Mouse (Mus musculus) stomach, postnatal 0 days (tissue): ENCODE data around the gene Col27a1. TPM values are rescaled to one million over a fixed set of nuclear protein-coding genes. Genes with fewer than 3 reads are reported as not detected.

ENCODE experiments used
- ATAC-seq: fragments of 200-750 bp; cut with Nextera tagmentation; 2 replicates; pipeline ENCODE4 v1.8.0; 2017; ENCODE audit not compliant: low FRiP score, low TSS enrichment
- DNase-seq: peaks from one replicate; pipeline ENCODE4 v3.0.0-alpha.2; 2016; ENCODE audit warnings: low spot score
- H3K27ac ChIP-seq: fragments of 300-500 bp; sonication (generic); replicated peaks from 2 replicates; pipeline ENCODE4 v1.5.1; 2014; ENCODE audit warnings: mild to moderate bottlenecking, control low read depth
- H3K27me3 ChIP-seq: fragments of 300-500 bp; sonication (generic); 2 replicates; pipeline ENCODE4 v1.6.1; 2014; ENCODE audit warnings: low read length; ENCODE audit not compliant: control insufficient read depth, insufficient read depth
- H3K36me3 ChIP-seq: fragments of 300-500 bp; sonication (generic); 2 replicates; pipeline ENCODE4 v1.6.1; 2014; ENCODE audit warnings: low read length, mixed read lengths; ENCODE audit not compliant: control insufficient read depth, insufficient read depth
- H3K4me1 ChIP-seq: fragments of 300-500 bp; sonication (generic); replicated peaks from 2 replicates; pipeline ENCODE4 v1.6.1; 2014; ENCODE audit warnings: antibody characterized with exemption; ENCODE audit not compliant: control insufficient read depth, insufficient read depth
- H3K4me2 ChIP-seq: fragments of 300-500 bp; sonication (generic); replicated peaks from 2 replicates; pipeline ENCODE4 v1.6.1; 2014; ENCODE audit warnings: low read depth, mild to moderate bottlenecking, control low read depth, moderate library complexity
- H3K4me3 ChIP-seq: fragments of 300-500 bp; sonication (generic); 2 replicates; pipeline ENCODE4 v1.5.1; 2014; ENCODE audit warnings: low read depth, low read length, control low read depth
- H3K9ac ChIP-seq: fragments of 300-500 bp; sonication (generic); 2 replicates; pipeline ENCODE4 v1.6.1; 2014; ENCODE audit warnings: mild to moderate bottlenecking, low read length, control low read depth, mixed read lengths
- H3K9me3 ChIP-seq: fragments of 300-500 bp; sonication (generic); 2 replicates; pipeline ENCODE4 v1.6.1; 2016; ENCODE audit warnings: low read length; ENCODE audit not compliant: control insufficient read depth
- CTCF ChIP-seq: IDR thresholded peaks from 2 replicates; pipeline ENCODE4 v1.5.1; 2016; ENCODE audit warnings: antibody characterized with exemption, low read depth, mild to moderate bottlenecking, moderate library complexity
- EP300 ChIP-seq: optimal IDR thresholded peaks from 2 replicates; pipeline ENCODE3; 2016; ENCODE audit warnings: antibody characterized with exemption
- WGBS: fragments of 180-500 bp; shearing (Covaris S2); extraction: QIAGEN DNeasy Blood & Tissue Kit; methylation state at CpG from one replicate; pipeline ENCODE4 v1.1.7; 2014; 5-methylcytosine and 5-hydroxymethylcytosine counted together
- polyA plus RNA-seq: library from polyadenylated mRNA; unstranded; fragments of >200 nt; fragmentation: Nextera tagmentation; extraction: Ambion mirVana; gene quantifications from 2 replicates; pipeline ENCODE4 v1.2.1, GENCODE M21; 2015

The Col27a1 gene
- polyA plus RNA-seq, 1 experiment from 2014 or later, result 5.3 TPM

- WGBS, result 66% methylated on average over 7 of the region's 7 CpGs
- ATAC-seq, result no peak
Measured at GRCm38 (mm10) chr4:63257346-63257745, 43.5 kb downstream of the Col27a1 start.

GRCm38 (mm10) chr4:63258096-63258495 lies 44.3 kb downstream of the Col27a1 start:
- Histone ChIP-seq H3K27me3 (no peaks in the 10 kb centered on the region), H3K4me3 (no peak overlapping the region), H3K4me2 (no peak overlapping the region), H3K9me3 (no peaks in the 10 kb centered on the region), H3K36me3 (0 out of 2 replicates have a peak, but pooled peaks cover 4% of the 10 kb centered on the region), H3K4me1 (no peaks in the 10 kb centered on the region), H3K9ac (no peak overlapping the region), H3K27ac (no peak overlapping the region)
- TF ChIP-seq CTCF (peak; percentile 31; the same call in 1 of the 2 replicates), EP300 (no peak)
- DNase-seq, result no peak
- no peak for ATAC-seq
- WGBS, result 88% methylated on average over 14 of the region's 14 CpGs

More at GRCm38 (mm10) chr4:63257346-63257745, 43.5 kb downstream of the Col27a1 start:
- H3K27ac ChIP-seq, result no peak overlapping the region
- no peak overlapping the region for H3K9ac ChIP-seq
- no peaks in the 10 kb centered on the region for H3K4me1 ChIP-seq
- TF ChIP-seq EP300, result no peak
- H3K27me3 ChIP-seq, result no peaks in the 10 kb centered on the region
- no peak for DNase-seq
- 0 out of 2 replicates have a peak, but pooled peaks cover 4% of the 10 kb centered on the region for H3K36me3 ChIP-seq
- H3K9me3 ChIP-seq, result no peaks in the 10 kb centered on the region
- H3K4me2 ChIP-seq, result no peak overlapping the region
- no peak overlapping the region for H3K4me3 ChIP-seq

GRCm38 (mm10) chr4:63259066-63259465 lies 45.3 kb downstream of the Col27a1 start:
- 77% methylated on average over 6 of the region's 6 CpGs for WGBS
- H3K9ac ChIP-seq, result no peak overlapping the region
- H3K27me3 ChIP-seq, result no peaks in the 10 kb centered on the region
- H3K9me3 ChIP-seq, result no peaks in the 10 kb centered on the region
- TF ChIP-seq CTCF (no peak), EP300 (no peak)
- no peaks in the 10 kb centered on the region for H3K4me1 ChIP-seq
- ATAC-seq (no peak), DNase-seq (no peak)
- H3K27ac ChIP-seq, result no peak overlapping the region
- H3K4me2 ChIP-seq, result no peak overlapping the region
- H3K36me3 ChIP-seq, result peaks cover 2% of the 10 kb centered on the region; the same call in 1 of the 2 replicates
- no peak overlapping the region for H3K4me3 ChIP-seq

GRCm38 (mm10) chr4:63260506-63260905 lies 46.7 kb downstream of the Col27a1 start:
- DNase-seq, result peak; percentile 73
- ATAC-seq, result peak; percentile 75
- 58% methylated on average over 10 of the region's 10 CpGs for WGBS

GRCm38 (mm10) chr4:63262941-63263340 lies 49.1 kb downstream of the Col27a1 start:
- H3K27me3 ChIP-seq, result no peaks in the 10 kb centered on the region
- DNase-seq (no peak), ATAC-seq (no peak)
- TF ChIP-seq EP300 (no peak), CTCF (no peak)
- no peak overlapping the region for H3K27ac ChIP-seq
- no peak overlapping the region for H3K4me2 ChIP-seq
- no peak overlapping the region for H3K9ac ChIP-seq
- H3K9me3 ChIP-seq, result no peaks in the 10 kb centered on the region
- WGBS, result 83% methylated on average over 1 of the region's 1 CpGs
- no peak overlapping the region for H3K4me3 ChIP-seq
- H3K36me3 ChIP-seq, result peaks cover 4% of the 10 kb centered on the region; the same call in 1 of the 2 replicates
- H3K4me1 ChIP-seq, result no peaks in the 10 kb centered on the region

More at GRCm38 (mm10) chr4:63260506-63260905, 46.7 kb downstream of the Col27a1 start:
- H3K9me3 ChIP-seq, result no peaks in the 10 kb centered on the region
- no peak for TF ChIP-seq EP300
- TF ChIP-seq CTCF, result no peak
- 0 out of 2 replicates have a peak overlapping the region, but pooled peaks have one; percentile 18 for H3K9ac ChIP-seq
- no peak overlapping the region for H3K27ac ChIP-seq
- no peaks in the 10 kb centered on the region for H3K4me1 ChIP-seq
- H3K4me2 ChIP-seq, result no peak overlapping the region
- H3K36me3 ChIP-seq, result peaks cover 4% of the 10 kb centered on the region; the same call in 1 of the 2 replicates
- no peak overlapping the region for H3K4me3 ChIP-seq
- H3K27me3 ChIP-seq, result no peaks in the 10 kb centered on the region

- WGBS, result 89% methylated on average over 6 of the region's 6 CpGs
- ATAC-seq, result no peak
- TF ChIP-seq EP300, result no peak
- no peak for TF ChIP-seq CTCF
Measured at GRCm38 (mm10) chr4:63266276-63266675, 52.5 kb downstream of the Col27a1 start.

More at GRCm38 (mm10) chr4:63266276-63266675, 52.5 kb downstream of the Col27a1 start:
- no peak for DNase-seq
- Histone ChIP-seq H3K9ac (no peak overlapping the region), H3K27ac (no peak overlapping the region), H3K4me1 (no peaks in the 10 kb centered on the region; the same call in 1 of the 2 replicates), H3K27me3 (no peaks in the 10 kb centered on the region), H3K4me3 (no peak overlapping the region), H3K4me2 (no peak overlapping the region), H3K36me3 (peaks cover 2% of the 10 kb centered on the region; the same call in 1 of the 2 replicates), H3K9me3 (no peaks in the 10 kb centered on the region)
